Mouse (Mus musculus): Measurements from ENCODE around the gene Ptpn12. TPM values are rescaled to one million over a fixed set of nuclear protein-coding genes. Genes with fewer than 3 reads are reported as not detected.
"Not testable (repeated sequence)": the region's sequence is repeated elsewhere in the genome, so short reads cannot be mapped to it uniquely, and the experiment has no call there.

The Ptpn12 gene
- polyA plus RNA-seq, 1 experiment from 2014 or later, result 17.2 TPM

GRCm38 (mm10) chr5:20950855-20951650 lies 104.7 kb downstream of the Ptpn12 start:
- Histone ChIP-seq H3K4me2 (peak overlapping the region; percentile 82), H3K27ac (replicated peaks) (peak overlapping the region; percentile 99), H3K36me3 (peaks cover 22% of the 10 kb centered on the region), H3K27me3 (replicated peaks) (no peaks in the 10 kb centered on the region), H3K4me3 (peak overlapping the region; percentile 99), H3K4me1 (peaks cover 44% of the 10 kb centered on the region), H3K9me3 (no peaks in the 10 kb centered on the region), H3K9ac (peak overlapping the region; percentile 95)
- ATAC-seq (ENCODE audit: extremely low read depth, insufficient number of reproducible peaks, low FRiP score, low TSS enrichment), result peak; percentile 64
- WGBS, result under 1% methylated on average over 67 of the region's 88 CpGs

GRCm38 (mm10) chr5:20950516-20950854 lies 105.2 kb downstream of the Ptpn12 start:
- Histone ChIP-seq H3K27ac (replicated peaks) (peak overlapping the region; percentile 99), H3K4me1 (peaks cover 48% of the 10 kb centered on the region), H3K9me3 (no peaks in the 10 kb centered on the region), H3K9ac (peak overlapping the region; percentile 95), H3K4me2 (peak overlapping the region; percentile 82), H3K4me3 (peak overlapping the region; percentile 99), H3K36me3 (peaks cover 18% of the 10 kb centered on the region; the same call in 1 of the 2 replicates), H3K27me3 (replicated peaks) (no peaks in the 10 kb centered on the region)
- ATAC-seq (ENCODE audit: extremely low read depth, insufficient number of reproducible peaks, low FRiP score, low TSS enrichment), result no peak
- WGBS, result 1% methylated on average over 9 of the region's 9 CpGs

- Histone ChIP-seq H3K9ac (peak overlapping the region; percentile 95), H3K27me3 (replicated peaks) (no peaks in the 10 kb centered on the region), H3K36me3 (peaks cover 14% of the 10 kb centered on the region; the same call in 1 of the 2 replicates), H3K4me2 (peak overlapping the region; percentile 82), H3K9me3 (no peaks in the 10 kb centered on the region), H3K4me3 (peak overlapping the region; percentile 99), H3K27ac (replicated peaks) (peak overlapping the region; percentile 99), H3K4me1 (peaks cover 52% of the 10 kb centered on the region)
- no peak for ATAC-seq (ENCODE audit: extremely low read depth, insufficient number of reproducible peaks, low FRiP score, low TSS enrichment)
- 7% methylated on average over 5 of the region's 5 CpGs for WGBS
Measured at GRCm38 (mm10) chr5:20950093-20950492, 105.6 kb downstream of the Ptpn12 start.

- H3K27me3 ChIP-seq (replicated peaks), result no peaks in the 10 kb centered on the region
- WGBS, result 86% methylated on average over 6 of the region's 6 CpGs
- H3K4me3 ChIP-seq, result no peak overlapping the region
- H3K27ac ChIP-seq (replicated peaks), result no peak overlapping the region
- H3K36me3 ChIP-seq, result no peaks in the 10 kb centered on the region
- no peaks in the 10 kb centered on the region for H3K9me3 ChIP-seq
- no peak for ATAC-seq (ENCODE audit: extremely low read depth, insufficient number of reproducible peaks, low FRiP score, low TSS enrichment)
- H3K9ac ChIP-seq, result no peak overlapping the region
- H3K4me1 ChIP-seq, result peaks cover 52% of the 10 kb centered on the region
- no peak overlapping the region for H3K4me2 ChIP-seq
Measured at GRCm38 (mm10) chr5:20946906-20947305, 108.8 kb downstream of the Ptpn12 start.

GRCm38 (mm10) chr5:20944961-20945748 lies 110.6 kb downstream of the Ptpn12 start:
- ATAC-seq (ENCODE audit: extremely low read depth, insufficient number of reproducible peaks, low FRiP score, low TSS enrichment), result no peak
- peak overlapping the region; percentile 74 for H3K27ac ChIP-seq (replicated peaks)
- peaks cover 68% of the 10 kb centered on the region for H3K4me1 ChIP-seq
- 52% methylated on average over 13 of the region's 13 CpGs for WGBS
- no peaks in the 10 kb centered on the region for H3K36me3 ChIP-seq
- no peaks in the 10 kb centered on the region for H3K9me3 ChIP-seq
- no peaks in the 10 kb centered on the region for H3K27me3 ChIP-seq (replicated peaks)
- peak overlapping the region; percentile 42 for H3K4me2 ChIP-seq
- H3K4me3 ChIP-seq, result peak overlapping the region; percentile 8
- peak overlapping the region; percentile 56 for H3K9ac ChIP-seq

- H3K4me3 ChIP-seq; H3K36me3 ChIP-seq; H3K27me3 ChIP-seq (replicated peaks); ATAC-seq (ENCODE audit: extremely low read depth, insufficient number of reproducible peaks, low FRiP score, low TSS enrichment); H3K27ac ChIP-seq (replicated peaks); H3K9ac ChIP-seq; H3K9me3 ChIP-seq; H3K4me2 ChIP-seq: not testable (repeated sequence)
- peaks cover 71% of the 10 kb centered on the region for H3K4me1 ChIP-seq
- 82% methylated on average over 3 of the region's 4 CpGs for WGBS
Measured at GRCm38 (mm10) chr5:20943791-20944190, 111.9 kb downstream of the Ptpn12 start.

- no peaks in the 10 kb centered on the region for H3K9me3 ChIP-seq
- no peaks in the 10 kb centered on the region for H3K36me3 ChIP-seq
- 80% methylated on average over 3 of the region's 3 CpGs for WGBS
- no peak overlapping the region for H3K4me3 ChIP-seq
- no peak overlapping the region for H3K9ac ChIP-seq
- peaks cover 72% of the 10 kb centered on the region for H3K4me1 ChIP-seq
- H3K27me3 ChIP-seq (replicated peaks), result no peaks in the 10 kb centered on the region
- H3K4me2 ChIP-seq, result no peak overlapping the region
- H3K27ac ChIP-seq (replicated peaks), result no peak overlapping the region
- ATAC-seq (ENCODE audit: extremely low read depth, insufficient number of reproducible peaks, low FRiP score, low TSS enrichment), result no peak
Measured at GRCm38 (mm10) chr5:20942523-20942922, 113.2 kb downstream of the Ptpn12 start.

GRCm38 (mm10) chr5:20941205-20941604 lies 114.5 kb downstream of the Ptpn12 start:
- Histone ChIP-seq H3K4me3 (no peak overlapping the region), H3K4me1 (peaks cover 66% of the 10 kb centered on the region), H3K4me2 (no peak overlapping the region), H3K27me3 (replicated peaks) (no peaks in the 10 kb centered on the region), H3K27ac (replicated peaks) (peak overlapping the region; percentile 91), H3K9me3 (no peaks in the 10 kb centered on the region), H3K36me3 (no peaks in the 10 kb centered on the region), H3K9ac (no peak overlapping the region)
- no peak for ATAC-seq (ENCODE audit: extremely low read depth, insufficient number of reproducible peaks, low FRiP score, low TSS enrichment)
- whole genome bisulfite sequencing, result 14% methylated on average over 5 of the region's 5 CpGs

GRCm38 (mm10) chr5:20940696-20941095 lies 115.0 kb downstream of the Ptpn12 start:
- no peak for ATAC-seq (ENCODE audit: extremely low read depth, insufficient number of reproducible peaks, low FRiP score, low TSS enrichment)
- Histone ChIP-seq H3K4me1 (peaks cover 68% of the 10 kb centered on the region), H3K9me3 (no peaks in the 10 kb centered on the region), H3K27me3 (replicated peaks) (no peaks in the 10 kb centered on the region), H3K36me3 (no peaks in the 10 kb centered on the region), H3K4me2 (peak overlapping the region; percentile 36; the same call in 1 of the 2 replicates), H3K27ac (replicated peaks) (peak overlapping the region; percentile 91), H3K9ac (0 out of 2 replicates have a peak overlapping the region, but pooled peaks have one; percentile 21), H3K4me3 (no peak overlapping the region)
- 52% methylated on average over 4 of the region's 4 CpGs for WGBS

- ATAC-seq (ENCODE audit: extremely low read depth, insufficient number of reproducible peaks, low FRiP score, low TSS enrichment), result no peak
- peak overlapping the region; percentile 91 for H3K27ac ChIP-seq (replicated peaks)
- H3K4me2 ChIP-seq, result peak overlapping the region; percentile 36
- no peak overlapping the region for H3K9ac ChIP-seq
- H3K9me3 ChIP-seq, result no peaks in the 10 kb centered on the region
- no peak overlapping the region for H3K4me3 ChIP-seq
- 57% methylated on average over 6 of the region's 6 CpGs for WGBS
- H3K36me3 ChIP-seq, result no peaks in the 10 kb centered on the region
- H3K27me3 ChIP-seq (replicated peaks), result no peaks in the 10 kb centered on the region
- H3K4me1 ChIP-seq, result peaks cover 67% of the 10 kb centered on the region
Measured at GRCm38 (mm10) chr5:20940040-20940571, 115.6 kb downstream of the Ptpn12 start.

GRCm38 (mm10) chr5:20938523-20938922 lies 117.2 kb downstream of the Ptpn12 start:
- no peaks in the 10 kb centered on the region for H3K36me3 ChIP-seq
- H3K9ac ChIP-seq, result peak overlapping the region; percentile 53
- no peak for ATAC-seq (ENCODE audit: extremely low read depth, insufficient number of reproducible peaks, low FRiP score, low TSS enrichment)
- peak overlapping the region; percentile 22; the same call in 1 of the 2 replicates for H3K4me2 ChIP-seq
- H3K27ac ChIP-seq (replicated peaks), result peak overlapping the region; percentile 91
- H3K4me3 ChIP-seq, result no peak overlapping the region
- no peaks in the 10 kb centered on the region for H3K27me3 ChIP-seq (replicated peaks)
- H3K9me3 ChIP-seq, result no peaks in the 10 kb centered on the region
- WGBS, result 42% methylated on average over 5 of the region's 5 CpGs
- peaks cover 72% of the 10 kb centered on the region for H3K4me1 ChIP-seq
